23 mouse cellular contexts compared by ENCODE assay signal in genomic region chr3:156870922-156871257, GRCm38 (mm10).
DNase-seq lines count a peak whose midpoint lies in the region; ATAC-seq and TF ChIP-seq lines count a peak whose summit lies in the region.
"Had no signal": no experiment of that assay in that cellular context is flagged by ENCODE, and none has a peak within 500 bp of the region (broad histone marks: within the 10 kb centered on the region; RNA-seq: fewer than 3 reads in every experiment).

No protein-coding gene starts in this region.

- WGBS in hindbrain, embryonic 11.5 days, result 24% methylated on average over 2 of the region's 2 CpGs
- 36% methylated on average over 2 of the region's 2 CpGs for WGBS in hindbrain, embryonic 10.5 days
- WGBS in embryonic facial prominence, embryonic 14.5 days, result 37% methylated on average over 2 of the region's 2 CpGs
- 10% methylated on average over 2 of the region's 2 CpGs for WGBS in forebrain, postnatal 0 days
- 4% methylated on average over 2 of the region's 2 CpGs for WGBS in midbrain, embryonic 13.5 days

- H3K9me3 ChIP-seq in hindbrain, embryonic 11.5 days (ENCODE audit: control insufficient read depth, low read length), result no peaks in the 10 kb centered on the region
- no peaks in the 10 kb centered on the region for H3K9me3 ChIP-seq in hindbrain, embryonic 10.5 days
- H3K9me3 ChIP-seq in embryonic facial prominence, embryonic 14.5 days (ENCODE audit: control insufficient read depth, low read length), result no peaks in the 10 kb centered on the region
- H3K9me3 ChIP-seq in forebrain, postnatal 0 days (ENCODE audit: low read length), result no peaks in the 10 kb centered on the region
- no peaks in the 10 kb centered on the region for H3K9me3 ChIP-seq in midbrain, embryonic 13.5 days
- H3K9me3 ChIP-seq: heart, embryonic 13.5 days; intestine, embryonic 15.5 days; limb, embryonic 12.5 days; liver, embryonic 12.5 days had no signal

- H3K36me3 ChIP-seq in hindbrain, embryonic 11.5 days (ENCODE audit: control insufficient read depth, insufficient read depth, low read length), result no peaks in the 10 kb centered on the region
- H3K36me3 ChIP-seq in hindbrain, embryonic 10.5 days, result no peaks in the 10 kb centered on the region
- no peaks in the 10 kb centered on the region for H3K36me3 ChIP-seq in embryonic facial prominence, embryonic 14.5 days (ENCODE audit: control insufficient read depth, insufficient read depth, low read length)
- no peaks in the 10 kb centered on the region for H3K36me3 ChIP-seq in forebrain, postnatal 0 days (ENCODE audit: insufficient read depth)
- H3K36me3 ChIP-seq in midbrain, embryonic 13.5 days, result no peaks in the 10 kb centered on the region
- H3K36me3 ChIP-seq: heart, embryonic 13.5 days; intestine, embryonic 15.5 days; limb, embryonic 12.5 days; liver, embryonic 12.5 days had no signal

- no peak for DNase-seq in hindbrain, embryonic 11.5 days (ENCODE audit: low spot score)
- DNase-seq in hindbrain, embryonic 10.5 days (ENCODE audit: low spot score), result no peak
- DNase-seq in embryonic facial prominence, embryonic 14.5 days (ENCODE audit: low spot score), result peak; percentile 70
- DNase-seq in forebrain, postnatal 0 days, result peak; percentile 9
- no peak for DNase-seq in urinary bladder, postnatal 25 days (ENCODE audit: low spot score)
- DNase-seq in heart, postnatal 10 days, result no peak
- DNase-seq in cerebellum, postnatal 4 days (ENCODE audit: low spot score in 2 of 2), result no peak
- DNase-seq: adrenal gland, postnatal 36 days; cerebellum, adult 18-20 months; cerebellum, postnatal 25 days; gastrocnemius, postnatal 10 days; heart, adult 11 months; heart, postnatal 36 days; kidney, adult 9 months; lung, adult 2 months; lung, postnatal 36 days; thymus, adult 2 months had no signal

- peak; percentile 70 for ATAC-seq in hindbrain, embryonic 11.5 days (ENCODE audit: low FRiP score)
- peak; percentile 46 for ATAC-seq in embryonic facial prominence, embryonic 14.5 days (ENCODE audit: low read depth)
- 0 out of 2 replicates have a peak, but pooled peaks have one; percentile 50 for ATAC-seq in forebrain, postnatal 0 days
- peak; percentile 70 for ATAC-seq in midbrain, embryonic 13.5 days
- ATAC-seq: intestine, embryonic 15.5 days; liver, embryonic 12.5 days had no signal

- H3K27ac ChIP-seq in hindbrain, embryonic 11.5 days (ENCODE audit: low read depth, low read length), result no peak overlapping the region
- no peak overlapping the region for H3K27ac ChIP-seq in hindbrain, embryonic 10.5 days
- H3K27ac ChIP-seq in embryonic facial prominence, embryonic 14.5 days (replicated peaks; ENCODE audit: low read depth, low read length), result no peak overlapping the region
- no peak overlapping the region for H3K27ac ChIP-seq in forebrain, postnatal 0 days (ENCODE audit: low read depth, low read length)
- peak overlapping the region; percentile 65 for H3K27ac ChIP-seq in midbrain, embryonic 13.5 days
- H3K27ac ChIP-seq: heart, embryonic 13.5 days; intestine, embryonic 15.5 days; limb, embryonic 12.5 days; liver, embryonic 12.5 days had no signal

- no peak overlapping the region for H3K4me3 ChIP-seq in hindbrain, embryonic 11.5 days (ENCODE audit: low read depth, low read length)
- H3K4me3 ChIP-seq in hindbrain, embryonic 10.5 days, result no peak overlapping the region
- H3K4me3 ChIP-seq in embryonic facial prominence, embryonic 14.5 days (ENCODE audit: low read depth, low read length), result no peak overlapping the region
- no peak overlapping the region for H3K4me3 ChIP-seq in forebrain, postnatal 0 days (ENCODE audit: low read depth, low read length)
- no peak overlapping the region for H3K4me3 ChIP-seq in midbrain, embryonic 13.5 days (replicated peaks)
- H3K4me3 ChIP-seq: heart, embryonic 13.5 days; intestine, embryonic 15.5 days; limb, embryonic 12.5 days; liver, embryonic 12.5 days had no signal

- H3K4me2 ChIP-seq in hindbrain, embryonic 11.5 days (replicated peaks; ENCODE audit: low read depth, low read length), result no peak overlapping the region
- no peak overlapping the region for H3K4me2 ChIP-seq in embryonic facial prominence, embryonic 14.5 days (ENCODE audit: low read depth, low read length)
- no peak overlapping the region for H3K4me2 ChIP-seq in forebrain, postnatal 0 days (ENCODE audit: low read depth)
- H3K4me2 ChIP-seq in midbrain, embryonic 13.5 days (replicated peaks), result no peak overlapping the region
- H3K4me2 ChIP-seq: heart, embryonic 13.5 days; intestine, embryonic 15.5 days; limb, embryonic 12.5 days; liver, embryonic 12.5 days had no signal

- intact Hi-C loops in heart, postnatal 10 days (cut with DNase I), result no loop called here

- no peaks in the 10 kb centered on the region for H3K4me1 ChIP-seq in hindbrain, embryonic 11.5 days (replicated peaks; ENCODE audit: control insufficient read depth, insufficient read depth, low read length)
- H3K4me1 ChIP-seq in hindbrain, embryonic 10.5 days (replicated peaks), result peaks cover 20% of the 10 kb centered on the region
- H3K4me1 ChIP-seq in embryonic facial prominence, embryonic 14.5 days (ENCODE audit: control insufficient read depth, insufficient read depth, low read length), result no peaks in the 10 kb centered on the region
- no peaks in the 10 kb centered on the region for H3K4me1 ChIP-seq in forebrain, postnatal 0 days (ENCODE audit: insufficient read depth)
- H3K4me1 ChIP-seq in midbrain, embryonic 13.5 days (replicated peaks), result peaks cover 18% of the 10 kb centered on the region
- H3K4me1 ChIP-seq: intestine, embryonic 15.5 days; limb, embryonic 12.5 days; liver, embryonic 12.5 days had no signal

- TF ChIP-seq CTCF in forebrain, postnatal 0 days (IDR thresholded peaks at IDR 0.05; ENCODE audit: low read depth), result no peak

- no peaks in the 10 kb centered on the region for H3K27me3 ChIP-seq in hindbrain, embryonic 11.5 days (ENCODE audit: control insufficient read depth, insufficient read depth, low read length)
- H3K27me3 ChIP-seq in hindbrain, embryonic 10.5 days (ENCODE audit: insufficient read depth, poor library complexity, severe bottlenecking), result no peaks in the 10 kb centered on the region
- no peaks in the 10 kb centered on the region for H3K27me3 ChIP-seq in embryonic facial prominence, embryonic 14.5 days (replicated peaks; ENCODE audit: control insufficient read depth, insufficient read depth, low read length)
- no peaks in the 10 kb centered on the region for H3K27me3 ChIP-seq in forebrain, postnatal 0 days (ENCODE audit: insufficient read depth, low read length)
- H3K27me3 ChIP-seq in midbrain, embryonic 13.5 days, result no peaks in the 10 kb centered on the region
- H3K27me3 ChIP-seq: CH12.LX; heart, embryonic 13.5 days; intestine, embryonic 15.5 days; limb, embryonic 12.5 days; liver, embryonic 12.5 days had no signal

- H3K9ac ChIP-seq in hindbrain, embryonic 11.5 days (ENCODE audit: low read depth, low read length), result no peak overlapping the region
- no peak overlapping the region for H3K9ac ChIP-seq in embryonic facial prominence, embryonic 14.5 days (ENCODE audit: low read depth, low read length)
- H3K9ac ChIP-seq in forebrain, postnatal 0 days, result no peak overlapping the region
- H3K9ac ChIP-seq in midbrain, embryonic 13.5 days (replicated peaks), result no peak overlapping the region
- H3K9ac ChIP-seq: heart, embryonic 13.5 days; intestine, embryonic 15.5 days; limb, embryonic 12.5 days; liver, embryonic 12.5 days had no signal

Comparison
In these comparisons a context has a peak if more than half of its experiments do, and no peak if none do; other contexts are left out.
1. DNase-seq: peak in embryonic facial prominence, embryonic 14.5 days (single experiment) and forebrain, postnatal 0 days (single experiment); none in hindbrain, embryonic 11.5 days (single experiment), hindbrain, embryonic 10.5 days (single experiment), urinary bladder, postnatal 25 days (single experiment), heart, postnatal 10 days (0 of 2) and cerebellum, postnatal 4 days (0 of 2).
2. Peak in every context shown above with its lines, with median percentiles within 50 percentile points of each other: ATAC-seq.